In genomic region chr13:56601199-56601598, GRCm38 (mm10) we compare ENCODE assay signal across 8 mouse cellular contexts. TPM values are rescaled to one million over a fixed set of nuclear protein-coding genes. Genes with fewer than 3 reads are reported as not detected.
DNase-seq lines count a peak whose midpoint lies in the region; ATAC-seq lines count a peak whose summit lies in the region.

No protein-coding gene starts in this region.

- WGBS in intestine, embryonic 14.5 days, result 22% methylated on average over 11 of the region's 11 CpGs

- peak; percentile 76 for ATAC-seq in intestine, embryonic 14.5 days (replicated peaks; ENCODE audit: low FRiP score, low TSS enrichment, low read depth)

- H3K9me3 ChIP-seq in intestine, embryonic 14.5 days (ENCODE audit: control insufficient read depth, low read length), result no peaks in the 10 kb centered on the region

- peak; percentile 54 for DNase-seq in urinary bladder, postnatal 14 days (ENCODE audit: low spot score)
- no peak for DNase-seq in urinary bladder, postnatal 10 days (ENCODE audit: low spot score)
- DNase-seq in gastrocnemius, postnatal 10 days, result peak; percentile 42
- no peak for DNase-seq in intestine, embryonic 14.5 days (ENCODE audit: low spot score)
- peak; percentile 70 for DNase-seq in yolk sac, embryonic 10.5 days (ENCODE audit: low spot score)
- DNase-seq in testis, postnatal 10 days (ENCODE audit: low spot score), result no peak
- no peak for DNase-seq in kidney, postnatal 25 days
- no peak for DNase-seq in B cell, adult 2 months

- H3K4me1 ChIP-seq in intestine, embryonic 14.5 days (replicated peaks; ENCODE audit: control insufficient read depth, insufficient read depth, low read length), result peaks cover 57% of the 10 kb centered on the region

- no peak overlapping the region for H3K4me2 ChIP-seq in intestine, embryonic 14.5 days (ENCODE audit: low read length)

- H3K9ac ChIP-seq in intestine, embryonic 14.5 days (ENCODE audit: low read length), result no peak overlapping the region

- H3K4me3 ChIP-seq in intestine, embryonic 14.5 days (ENCODE audit: low read depth, low read length), result no peak overlapping the region

- H3K36me3 ChIP-seq in intestine, embryonic 14.5 days (ENCODE audit: control insufficient read depth, insufficient read depth, low read length), result no peaks in the 10 kb centered on the region

- H3K27me3 ChIP-seq in intestine, embryonic 14.5 days (replicated peaks; ENCODE audit: control insufficient read depth, insufficient read depth, low read length), result no peaks in the 10 kb centered on the region

- H3K27ac ChIP-seq in intestine, embryonic 14.5 days (ENCODE audit: low read depth), result peak overlapping the region; percentile 79

RNA-seq across cellular contexts. Expression of gene Tgfbi, which starts 8.1 kb away (rescaled TPM):
- 10 to 100 TPM; 61.2 to 76.3 TPM for total RNA-seq in gastrocnemius, postnatal 10 days (2021)
- polyA plus RNA-seq in intestine, embryonic 14.5 days (2014; fragmentation: Nextera tagmentation; extraction: Ambion mirVana), result 123 and 163 TPM in 2 replicates

RNA-seq across cellular contexts. Expression of gene Lect2, which starts 52.9 kb away (rescaled TPM):
- total RNA-seq in gastrocnemius, postnatal 10 days (2021), result not detected
- polyA plus RNA-seq in intestine, embryonic 14.5 days (2014; fragmentation: Nextera tagmentation; extraction: Ambion mirVana), result 10.5 and 14.1 TPM in 2 replicates

Comparison
In these comparisons a context has a peak if more than half of its experiments do, and no peak if none do; other contexts are left out.
1. DNase-seq: peak in urinary bladder, postnatal 14 days (single experiment), gastrocnemius, postnatal 10 days (single experiment) and yolk sac, embryonic 10.5 days (single experiment); none in urinary bladder, postnatal 10 days (single experiment), intestine, embryonic 14.5 days (single experiment), testis, postnatal 10 days (single experiment), kidney, postnatal 25 days (0 of 2) and B cell, adult 2 months (0 of 2).